Mouse (Mus musculus) adipocyte (in vitro differentiated cells): ENCODE measurements around the gene Cox17.
A peak's percentile ranks its signal among the peaks of the same experiment; 100 is the strongest.

ENCODE experiments used
- DNase-seq: peaks from one replicate; pipeline ENCODE4 v3.0.0-alpha.2; 2016; ENCODE audit warnings: low spot score

Gene Cox17

GRCm38 (mm10) chr16:38349881-38350280 lies 3.1 kb downstream of the Cox17 start:
- DNase-seq = no peak

GRCm38 (mm10) chr16:38350361-38350855 lies 3.6 kb downstream of the Cox17 start:
- no peak for DNase-seq

- no peak for DNase-seq
Observed at GRCm38 (mm10) chr16:38350939-38351338, 4.1 kb downstream of the Cox17 start.

GRCm38 (mm10) chr16:38352031-38352430 lies 5.2 kb downstream of the Cox17 start:
- no peak for DNase-seq

GRCm38 (mm10) chr16:38352851-38353250 lies 6.1 kb downstream of the Cox17 start:
- no peak for DNase-seq

GRCm38 (mm10) chr16:38353642-38354041 lies 6.9 kb downstream of the Cox17 start:
- DNase-seq = no peak

- no peak for DNase-seq
Observed at GRCm38 (mm10) chr16:38354185-38354913, 7.6 kb downstream of the Cox17 start.

- no peak for DNase-seq
Observed at GRCm38 (mm10) chr16:38358256-38358812, 11.5 kb downstream of the Cox17 start.

- no peak for DNase-seq
Observed at GRCm38 (mm10) chr16:38359241-38359640, 12.4 kb downstream of the Cox17 start.

- DNase-seq = no peak
Observed at GRCm38 (mm10) chr16:38359857-38360256, 13.1 kb downstream of the Cox17 start.

GRCm38 (mm10) chr16:38360317-38360716 lies 13.5 kb downstream of the Cox17 start:
- DNase-seq = no peak

GRCm38 (mm10) chr16:38361933-38362332 lies 15.1 kb downstream of the Cox17 start, which contains the start of gene Popdc2:
Gene Popdc2, plus strand, starts transcription at chr16:38362209.
- DNase-seq = no peak

GRCm38 (mm10) chr16:38362493-38363255 lies 15.9 kb downstream of the Cox17 start:
- DNase-seq = no peak

GRCm38 (mm10) chr16:38363256-38363595 lies 16.4 kb downstream of the Cox17 start:
- DNase-seq = no peak

GRCm38 (mm10) chr16:38363657-38364056 lies 16.9 kb downstream of the Cox17 start:
- DNase-seq = no peak

GRCm38 (mm10) chr16:38365390-38365789 lies 18.6 kb downstream of the Cox17 start:
- no peak for DNase-seq

- no peak for DNase-seq
Observed at GRCm38 (mm10) chr16:38366231-38366630, 19.4 kb downstream of the Cox17 start.

GRCm38 (mm10) chr16:38368336-38368735 lies 21.5 kb downstream of the Cox17 start:
- DNase-seq = peak; percentile 63

GRCm38 (mm10) chr16:38369000-38369399 lies 22.2 kb downstream of the Cox17 start:
- no peak for DNase-seq

- no peak for DNase-seq
Observed at GRCm38 (mm10) chr16:38369431-38369830, 22.6 kb downstream of the Cox17 start.

GRCm38 (mm10) chr16:38369992-38370484 lies 23.2 kb downstream of the Cox17 start:
- DNase-seq = no peak

GRCm38 (mm10) chr16:38370633-38371374 lies 24.0 kb downstream of the Cox17 start:
- DNase-seq = peak; percentile 96
